Mouse (Mus musculus) liver, embryonic 14 days (tissue): ENCODE data around the gene Pdzd9. TPM values are rescaled to one million over a fixed set of nuclear protein-coding genes. Genes with fewer than 3 reads are reported as not detected.

ENCODE experiments used
- polyA plus RNA-seq: library from polyadenylated mRNA; depleted of rRNA; stranded (reverse); fragments of >200 nt; gene quantifications from 2 replicates; pipeline ENCODE4 v1.2.3, GENCODE M21; 2012; rRNA removed

Pdzd9 gene
- polyA plus RNA-seq = 0.06 TPM in 1 of 2 replicates, not detected in the other

GRCm38 (mm10) chr7:120670153-120670875 lies at the start of gene Pdzd9:
Pdzd9 (minus strand) TSS chr7:120670343.

GRCm38 (mm10) chr7:120677001-120677643 lies 7.0 kb upstream of the Pdzd9 start, which contains the start of gene Mosmo:
Mosmo (plus strand) TSS chr7:120677618.

GRCm38 (mm10) chr7:120634711-120635361 lies 35.3 kb downstream of the Pdzd9 start, which contains the start of gene Uqcrc2:
Uqcrc2 (plus strand) TSS chr7:120635176.

Other genes starting within 250 kb of the Pdzd9 start
- 99.1 and 116 TPM in 2 replicates for gene Uqcrc2, start 35.2 kb downstream of the Pdzd9 start, polyA plus RNA-seq
- 10.3 and 10.6 TPM in 2 replicates for gene Mosmo, start 7.3 kb upstream of the Pdzd9 start, polyA plus RNA-seq
- 0.02 and 0.03 TPM in 2 replicates for gene Vwa3a, start 69.0 kb upstream of the Pdzd9 start, polyA plus RNA-seq
- not detected in 2 replicates for gene Gm5737, start 142.0 kb upstream of the Pdzd9 start, polyA plus RNA-seq
- gene Eef2k, start 172.5 kb upstream of the Pdzd9 start, polyA plus RNA-seq = 28.6 and 30.2 TPM in 2 replicates
- 8.8 and 10.4 TPM in 2 replicates for gene Polr3e, start 247.4 kb upstream of the Pdzd9 start, polyA plus RNA-seq